Mouse (Mus musculus) erythroblast, embryonic 14.5 days (primary cell): Measurements from ENCODE around the gene Pira2.
"Not testable (repeated sequence)": the region's sequence is repeated elsewhere in the genome, so short reads cannot be mapped to it uniquely, and the experiment has no call there.

Experiments used
- GATA1 ChIP-seq: IDR thresholded peaks from 2 replicates; pipeline ENCODE4 v1.6.1; 2012; ENCODE audit warnings: low read length, inconsistent platforms, mixed read lengths
- TAL1 ChIP-seq: IDR thresholded peaks from 3 replicates; pipeline ENCODE4 v1.6.1; 2012; ENCODE audit warnings: low read length, inconsistent platforms, mixed read lengths

- not testable (repeated sequence) for TF ChIP-seq TAL1, GATA1
These were observed 44.9 kb downstream of the Pira2 start for GRCm38 (mm10) chr7:3799940-3800339.
